Mouse (Mus musculus) retina, postnatal 1 day (tissue): Measurements from ENCODE around the gene Gm10837.
A peak's percentile ranks its signal among the peaks of the same experiment; 100 is the strongest.
"Not testable (repeated sequence)": the region's sequence is repeated elsewhere in the genome, so short reads cannot be mapped to it uniquely, and the experiment has no call there.

Source experiments
- DNase-seq: peaks from one replicate; pipeline ENCODE4 v3.0.0-alpha.2; 2012

The Gm10837 gene

DNA sequence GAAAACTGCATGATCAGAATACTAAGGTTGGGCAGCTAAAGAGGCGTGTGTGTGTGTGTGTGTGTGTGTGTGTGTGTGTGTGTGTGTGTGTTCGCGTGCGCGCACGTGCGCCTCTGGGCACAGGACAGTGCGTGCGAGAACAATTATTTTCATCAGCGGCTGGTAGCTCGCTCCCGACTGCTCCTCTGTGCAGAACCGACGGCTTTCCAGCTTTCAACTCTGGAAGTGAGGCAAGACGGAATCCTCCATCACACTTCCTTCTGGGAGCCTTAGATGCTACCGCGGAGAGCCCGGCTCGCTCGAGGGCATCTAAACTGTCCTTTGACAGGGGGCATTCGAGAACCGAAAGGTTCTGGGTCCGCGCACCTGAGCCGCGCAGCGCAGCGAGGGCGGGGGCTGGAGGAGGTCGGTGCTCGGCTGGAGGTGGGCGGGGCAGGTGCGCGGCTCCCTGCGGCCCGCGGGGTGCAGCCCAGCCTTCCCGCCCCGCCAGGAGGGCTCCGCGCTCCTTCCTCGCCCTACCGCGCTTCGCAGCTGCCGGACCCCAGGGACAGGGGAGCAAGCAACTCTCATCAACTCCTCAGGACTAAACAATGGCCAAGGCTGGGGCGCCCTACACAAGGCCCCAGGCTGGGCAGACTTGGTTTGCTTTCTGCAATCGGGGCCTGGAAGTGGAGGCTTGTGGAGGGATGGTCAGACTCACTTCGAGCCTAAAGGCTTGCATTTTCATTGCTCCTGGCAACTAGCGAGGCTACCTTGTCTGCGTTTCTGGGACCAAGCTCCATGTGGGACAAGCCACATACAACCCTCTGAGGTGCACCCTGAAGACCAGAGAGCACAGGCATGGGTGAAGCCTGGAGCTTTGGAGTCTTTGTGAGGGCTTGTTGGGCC is at the start of gene Gm10837:
TSS of gene Gm10837 (plus strand) at position 146 of the 888 bp plus-strand sequence.
- peak; percentile 68 for DNase-seq

DNA sequence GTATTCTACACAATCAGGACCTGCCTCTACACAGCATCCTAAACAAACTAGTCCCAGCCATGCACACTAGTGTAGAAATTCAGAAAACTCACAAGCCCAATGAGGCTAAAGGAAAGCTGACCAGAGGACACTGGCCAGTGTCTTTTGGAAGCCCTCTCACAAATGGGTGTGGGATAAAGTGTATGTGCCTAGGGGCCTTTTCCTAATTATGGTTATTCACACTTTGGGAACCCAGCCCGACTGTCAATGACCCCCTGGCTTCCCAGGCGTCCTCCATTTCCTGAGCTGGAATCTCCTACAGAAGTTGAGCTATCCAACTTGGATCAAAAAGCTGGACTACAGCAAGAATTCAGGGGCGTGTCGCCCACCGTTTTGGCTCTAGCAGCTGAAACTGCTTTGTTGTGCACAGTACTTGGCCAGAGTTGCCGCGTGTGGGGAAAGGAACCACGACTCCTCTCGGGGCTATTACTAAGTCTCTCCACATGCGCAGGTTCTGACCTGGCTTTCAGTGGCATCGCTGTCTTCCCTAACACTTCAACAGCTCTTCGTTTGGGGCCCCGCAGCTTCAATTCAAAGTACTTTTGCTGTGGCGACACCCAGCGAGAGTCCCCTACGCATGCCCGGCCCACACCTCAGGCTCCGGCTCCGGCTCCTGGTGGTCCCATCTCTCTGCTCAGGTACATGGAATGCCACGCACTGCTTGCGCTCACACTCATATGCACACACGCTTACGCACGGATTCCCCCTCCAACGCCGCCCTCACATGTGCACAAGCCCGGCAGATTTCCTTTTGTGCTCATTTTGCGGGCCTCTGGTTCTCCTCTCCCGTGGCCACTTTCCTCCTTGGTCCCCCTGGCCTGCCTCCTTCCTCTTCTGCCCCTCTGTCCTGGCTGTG is 40.5 kb upstream of the Gm10837 start:
- no peak for DNase-seq

DNA sequence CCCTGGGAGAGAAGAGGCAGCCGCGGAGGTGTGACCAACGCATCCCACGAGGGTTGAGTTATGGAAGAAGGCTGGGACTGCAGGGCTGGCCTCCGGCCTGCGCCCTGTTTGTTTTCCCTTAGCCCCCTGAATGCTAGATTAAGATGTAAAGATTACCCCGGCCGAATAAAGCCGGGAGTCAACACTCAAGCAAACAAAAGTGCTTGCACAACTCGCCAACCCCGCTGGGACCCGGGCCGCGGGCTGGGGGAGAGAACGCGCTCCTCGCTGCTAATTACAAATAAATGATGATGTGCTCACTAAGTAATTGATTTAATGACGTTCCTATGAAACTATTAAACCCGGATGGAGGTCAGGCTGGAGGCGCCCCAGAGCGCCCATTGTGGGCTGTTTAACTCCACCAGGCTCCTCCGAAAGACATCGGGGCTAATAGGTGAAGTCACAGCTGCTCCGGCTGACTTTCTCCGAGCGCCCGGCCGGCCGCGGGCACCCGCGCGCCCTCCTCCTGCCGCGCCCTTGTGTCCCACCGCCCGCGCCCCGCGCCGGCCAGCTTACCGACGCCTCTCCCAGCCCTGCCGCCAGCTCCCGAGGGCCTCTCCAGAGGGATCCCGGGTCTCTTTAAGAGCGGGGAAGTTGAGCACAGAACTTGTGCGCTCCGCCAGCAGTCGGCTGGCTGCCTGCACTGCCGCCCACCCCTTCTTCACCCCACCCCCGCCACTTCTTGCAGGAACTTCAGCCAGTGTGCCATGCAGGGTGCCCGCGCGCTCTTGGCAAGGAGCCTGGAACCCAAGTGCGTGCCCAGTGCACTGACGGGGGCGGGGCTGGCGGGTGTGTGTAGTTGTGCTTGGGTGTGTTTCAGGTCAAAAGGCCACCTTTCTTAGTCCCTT is 39.6 kb upstream of the Gm10837 start, which contains the start of gene Gm5089:
TSS of gene Gm5089 (minus strand) at position 620 of the 887 bp plus-strand sequence.
- peak; percentile 95 for DNase-seq

DNA sequence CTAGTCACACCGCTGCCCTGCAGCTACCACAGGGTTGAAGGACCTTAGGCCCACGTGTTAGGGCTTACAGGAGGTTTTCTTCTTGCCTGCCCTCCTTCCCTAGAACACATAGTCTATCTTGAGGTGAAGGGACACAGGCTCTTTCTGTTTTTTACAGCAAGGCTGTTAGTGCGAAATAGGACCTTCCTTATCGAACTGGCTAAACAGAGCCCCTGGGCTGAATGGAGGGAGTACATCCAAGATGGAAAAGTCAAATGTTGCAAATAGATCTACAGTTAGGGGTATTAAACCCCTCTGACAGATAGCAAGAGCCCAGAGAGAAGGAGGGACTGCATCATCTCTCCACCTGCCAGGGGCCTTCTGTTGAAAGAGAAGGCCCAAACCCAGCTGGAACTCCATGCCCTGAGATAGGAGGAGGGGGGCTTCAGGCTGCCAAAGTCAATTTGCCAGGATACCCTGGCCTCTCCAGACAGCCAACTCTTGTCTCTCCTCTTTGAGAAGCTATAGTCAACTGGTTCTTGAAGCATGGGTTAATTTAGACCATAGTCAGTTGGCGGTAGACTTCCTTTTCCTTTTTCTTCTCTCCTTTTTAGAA is 38.7 kb upstream of the Gm10837 start:
- DNase-seq: peak; percentile 40

DNA sequence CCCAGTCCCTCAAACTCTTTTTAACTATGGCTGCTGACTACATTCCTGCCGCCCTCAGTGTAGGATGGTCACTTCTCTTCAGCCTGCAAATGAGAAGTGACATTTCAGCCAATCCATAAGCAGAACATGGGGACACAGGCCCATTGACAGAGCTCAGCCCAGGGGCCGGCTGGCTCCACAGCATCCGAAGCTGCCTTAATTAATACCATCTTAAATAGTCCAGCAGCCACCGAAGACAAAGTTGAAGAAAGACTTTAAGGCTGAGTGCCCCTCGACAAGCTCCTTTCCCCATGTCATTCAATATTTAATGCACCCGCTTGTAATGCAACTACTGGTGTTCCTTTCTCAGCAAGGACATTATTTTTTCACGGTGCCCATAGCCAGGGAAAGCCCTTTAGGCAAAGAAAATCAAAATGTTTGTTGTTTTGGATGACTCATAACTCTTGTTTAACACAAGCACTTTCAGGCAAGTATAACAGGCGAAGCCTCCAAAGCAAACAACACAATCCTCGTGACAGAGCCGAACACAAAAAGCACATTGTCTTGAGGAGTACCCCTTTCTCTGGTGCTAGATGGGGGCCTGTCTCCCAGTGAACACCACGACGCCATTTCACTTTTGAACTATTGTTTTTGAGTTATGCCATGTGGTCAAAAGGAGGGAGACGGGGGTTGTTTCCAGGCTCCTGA is 37.5 kb upstream of the Gm10837 start:
- peak; percentile 84 for DNase-seq

DNA sequence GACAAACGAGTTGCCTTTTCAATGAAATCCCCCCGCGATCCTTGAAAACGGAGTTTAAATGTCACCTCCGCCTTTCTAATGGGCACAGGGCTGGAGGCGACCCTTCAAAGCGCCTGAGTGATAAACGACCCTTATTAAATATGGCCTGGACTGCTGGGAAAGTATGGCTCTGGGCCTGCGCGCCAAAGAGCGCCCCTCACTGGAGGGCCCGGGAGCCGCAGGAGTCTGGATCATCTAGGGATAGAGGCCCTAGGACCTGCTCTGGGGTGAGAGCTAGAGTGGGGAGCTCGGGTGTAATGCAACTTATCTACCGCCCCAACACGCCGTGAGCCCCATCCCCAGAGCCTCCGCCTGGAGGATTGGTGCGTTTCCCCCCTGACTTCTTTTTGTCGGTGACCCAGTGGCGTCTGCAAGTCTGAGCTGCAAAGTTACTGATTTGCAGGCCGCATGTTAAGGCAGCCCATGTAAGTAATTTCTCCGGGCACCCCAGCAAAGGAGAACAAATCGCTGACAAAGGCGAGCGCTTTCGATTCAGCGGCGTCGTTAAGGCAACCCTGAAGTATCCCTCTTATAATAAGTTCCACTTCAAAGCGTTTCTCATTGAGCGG is 36.9 kb upstream of the Gm10837 start:
- DNase-seq: peak; percentile 76

DNA sequence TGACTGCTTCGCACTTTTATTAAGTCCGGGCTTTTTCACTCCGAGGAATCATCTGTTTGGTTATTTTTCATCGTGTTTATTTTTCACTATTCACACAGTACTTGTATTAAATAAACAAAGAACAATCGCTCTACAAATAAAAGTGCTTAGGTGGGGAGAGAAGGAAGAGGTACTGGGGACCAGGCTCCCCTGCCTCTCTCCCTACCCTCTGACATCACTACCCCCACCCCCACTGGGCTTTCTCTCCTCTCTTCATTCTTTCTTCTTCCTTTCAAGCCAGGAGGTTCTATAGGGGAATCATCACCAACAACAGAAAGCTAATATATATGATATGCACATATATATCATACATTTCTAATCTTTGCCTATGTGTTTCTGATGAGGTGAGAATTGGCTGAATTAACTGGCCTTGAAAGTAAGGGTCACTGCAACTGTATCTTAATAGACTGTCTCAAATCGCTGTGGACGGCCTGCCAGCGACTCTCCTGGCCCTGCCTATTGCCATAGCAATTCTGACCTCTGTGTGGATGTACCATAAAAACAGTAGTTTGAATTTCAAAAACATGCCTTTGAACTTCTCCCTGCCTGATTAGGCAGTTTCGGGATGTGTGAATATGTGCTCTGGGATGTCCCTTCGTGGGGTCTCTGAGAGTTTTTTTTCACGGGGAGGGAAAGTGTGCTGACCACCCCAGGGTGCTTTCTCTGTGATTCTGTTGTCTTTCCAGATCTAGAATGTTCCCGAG is 36.2 kb upstream of the Gm10837 start:
- peak; percentile 41 for DNase-seq

DNA sequence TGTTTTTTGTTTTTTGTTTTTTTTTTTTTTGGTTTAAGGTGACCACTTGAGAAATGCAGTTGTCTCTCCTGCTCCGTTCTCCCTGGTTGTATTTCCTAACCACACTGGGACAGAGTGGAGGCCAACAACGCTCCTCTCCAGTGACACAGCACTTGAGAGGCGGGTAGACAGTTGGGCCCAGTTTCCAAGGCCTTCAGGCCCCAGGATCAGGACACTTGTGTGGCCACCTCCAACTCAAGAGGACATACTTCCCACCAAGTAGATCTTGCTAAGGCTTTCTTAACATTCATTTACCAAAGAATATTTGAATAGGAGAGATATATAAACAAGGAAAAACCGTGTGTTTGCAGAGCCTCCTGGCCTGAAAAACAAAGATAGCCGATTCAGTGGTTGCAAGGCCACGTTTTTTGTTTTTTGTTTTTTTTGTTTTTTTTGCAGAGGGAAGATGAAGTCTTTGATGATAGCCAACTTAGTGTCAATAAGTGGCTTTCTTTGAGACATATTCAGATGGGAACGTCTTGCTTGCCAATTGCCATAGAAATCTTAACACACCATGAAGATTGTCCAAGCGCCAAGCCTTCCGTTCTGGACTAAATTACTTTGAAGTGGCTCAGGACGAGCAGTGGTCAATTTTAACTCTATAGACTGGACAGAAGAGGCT is 35.4 kb upstream of the Gm10837 start:
- no peak for DNase-seq

DNA sequence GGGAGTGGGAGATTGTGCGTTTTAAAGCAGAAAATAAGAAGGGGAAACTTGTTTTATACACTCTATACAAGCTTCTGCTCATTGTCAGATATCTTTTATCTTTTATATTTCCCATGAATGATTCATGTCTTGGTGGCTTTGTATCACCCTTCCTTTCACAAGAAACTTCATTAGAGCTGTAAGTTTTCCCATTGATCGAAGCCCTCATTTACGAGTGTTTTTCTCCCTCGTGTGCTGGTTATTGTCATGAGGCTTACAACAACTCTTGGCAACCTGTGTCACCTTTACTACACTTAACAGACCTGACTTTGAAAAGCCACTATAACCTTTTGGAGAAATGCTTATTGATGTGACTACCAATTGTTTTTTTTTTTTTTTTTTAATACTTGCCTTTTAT is 34.8 kb upstream of the Gm10837 start:
- DNase-seq: no peak

DNA sequence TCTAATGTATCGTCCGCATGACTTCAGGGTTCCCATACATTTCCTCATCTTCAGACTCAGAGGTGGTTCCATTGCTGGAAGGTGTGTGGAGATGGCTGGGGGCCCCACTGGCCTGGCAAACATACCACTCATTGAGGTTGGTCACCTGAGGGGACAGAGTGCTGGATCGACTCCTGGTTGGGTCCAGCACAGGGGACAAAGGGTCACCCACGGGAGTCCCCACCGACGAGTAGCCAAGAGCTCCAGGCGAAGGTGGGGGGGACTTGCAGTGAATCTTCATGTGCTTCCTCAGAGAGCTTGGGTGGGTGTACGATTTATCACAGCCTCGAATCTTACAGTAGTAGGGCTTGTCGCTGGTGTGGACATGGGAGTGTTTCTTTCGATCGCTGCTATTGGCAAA is 31.1 kb upstream of the Gm10837 start:
- DNase-seq: not testable (repeated sequence)

DNA sequence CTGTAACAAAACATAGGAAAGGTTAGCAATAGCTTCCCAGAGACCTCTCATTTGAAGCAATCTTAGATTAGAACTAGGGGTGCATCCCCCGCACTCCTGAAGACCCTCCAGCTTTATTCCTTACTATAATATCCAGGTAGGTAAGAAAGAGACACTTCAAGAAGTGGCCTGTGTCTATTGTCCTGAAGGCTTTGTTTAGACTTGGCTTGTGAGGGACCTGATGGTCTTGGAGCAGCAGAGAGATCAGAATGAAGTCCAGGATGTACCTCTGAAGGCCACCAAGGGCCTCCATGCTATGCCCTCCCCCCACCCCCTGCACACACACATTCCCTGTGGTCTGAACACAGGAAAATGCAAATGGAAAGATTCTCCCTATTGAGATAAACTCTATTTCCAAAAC is 30.6 kb upstream of the Gm10837 start:
- no peak for DNase-seq

DNA sequence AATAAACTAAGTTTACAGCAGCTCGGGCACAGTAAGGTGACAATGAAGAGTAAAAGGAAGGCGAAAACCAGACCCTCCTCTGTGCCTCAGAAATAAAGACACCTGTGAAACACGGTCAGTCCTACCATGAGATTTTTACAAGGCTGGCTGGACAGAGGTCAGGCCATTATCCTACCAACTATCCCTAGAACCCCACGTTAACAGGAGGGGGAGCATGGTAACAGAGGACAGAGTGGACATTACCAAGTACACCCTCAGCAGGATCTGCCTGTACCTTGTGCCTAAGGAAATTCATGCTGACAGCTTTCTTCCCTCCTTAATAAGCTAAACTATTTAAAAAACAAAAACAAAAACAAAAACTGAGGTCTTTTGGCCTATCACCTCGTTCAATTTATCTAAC is 30.2 kb upstream of the Gm10837 start:
- DNase-seq: no peak

DNA sequence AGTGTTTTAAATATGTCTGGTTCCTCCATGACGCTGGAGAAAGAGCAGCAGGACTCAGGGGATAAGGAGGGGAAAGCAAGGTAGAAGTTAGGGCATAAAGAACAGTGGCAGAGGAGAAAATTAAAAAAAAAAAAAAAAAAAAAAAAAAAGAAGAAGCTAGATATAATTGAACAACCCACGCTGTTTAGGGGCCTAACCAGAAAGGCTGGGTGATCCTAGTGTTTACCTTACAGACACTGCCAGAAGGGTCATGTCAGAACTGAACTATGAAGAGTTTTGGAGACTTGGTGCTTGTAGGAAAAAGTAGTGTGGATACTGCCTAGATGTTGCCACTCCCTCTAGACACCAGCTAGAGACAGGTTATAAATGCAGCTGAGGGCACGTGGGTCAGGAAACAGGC is 28.9 kb upstream of the Gm10837 start:
- DNase-seq: peak; percentile 51

DNA sequence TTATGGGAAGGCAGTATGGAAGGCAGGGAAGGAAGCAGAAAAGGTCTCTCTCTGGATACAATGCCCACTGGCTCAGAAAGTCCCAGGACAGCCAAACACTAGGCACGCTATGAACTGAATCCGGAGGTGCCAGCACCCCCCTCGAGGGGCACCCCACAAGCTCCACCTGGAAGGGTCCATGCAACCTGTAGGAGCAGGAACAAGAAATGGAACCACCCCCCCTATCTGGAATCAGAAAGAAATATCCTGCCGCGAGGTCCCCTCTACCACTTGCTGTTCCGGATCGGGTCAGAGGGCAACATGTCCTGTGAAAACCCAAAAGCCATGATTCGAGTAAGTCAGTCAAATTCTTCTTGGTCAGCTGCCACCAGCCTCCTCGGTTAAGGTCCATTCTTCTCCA is 28.4 kb upstream of the Gm10837 start:
- DNase-seq: peak; percentile 24

DNA sequence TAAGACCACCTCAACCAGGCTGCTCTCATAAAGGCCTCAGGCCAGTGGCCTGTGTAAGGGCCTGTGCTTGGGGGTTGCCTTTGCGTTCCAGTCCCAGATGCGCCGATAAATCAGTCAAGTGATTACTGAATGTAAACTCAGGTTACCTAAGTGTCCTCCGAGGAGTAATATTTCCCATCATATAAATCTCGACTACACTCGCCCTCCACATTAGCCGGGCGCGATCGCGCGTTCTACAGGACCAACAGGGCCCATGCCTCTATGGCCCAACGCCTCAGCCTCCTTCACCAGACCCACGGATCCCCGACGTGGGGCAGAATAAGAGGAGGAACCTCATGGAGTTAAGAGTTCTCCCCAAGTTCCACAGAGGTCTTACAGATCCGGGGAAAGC is 27.7 kb upstream of the Gm10837 start:
- peak; percentile 35 for DNase-seq

DNA sequence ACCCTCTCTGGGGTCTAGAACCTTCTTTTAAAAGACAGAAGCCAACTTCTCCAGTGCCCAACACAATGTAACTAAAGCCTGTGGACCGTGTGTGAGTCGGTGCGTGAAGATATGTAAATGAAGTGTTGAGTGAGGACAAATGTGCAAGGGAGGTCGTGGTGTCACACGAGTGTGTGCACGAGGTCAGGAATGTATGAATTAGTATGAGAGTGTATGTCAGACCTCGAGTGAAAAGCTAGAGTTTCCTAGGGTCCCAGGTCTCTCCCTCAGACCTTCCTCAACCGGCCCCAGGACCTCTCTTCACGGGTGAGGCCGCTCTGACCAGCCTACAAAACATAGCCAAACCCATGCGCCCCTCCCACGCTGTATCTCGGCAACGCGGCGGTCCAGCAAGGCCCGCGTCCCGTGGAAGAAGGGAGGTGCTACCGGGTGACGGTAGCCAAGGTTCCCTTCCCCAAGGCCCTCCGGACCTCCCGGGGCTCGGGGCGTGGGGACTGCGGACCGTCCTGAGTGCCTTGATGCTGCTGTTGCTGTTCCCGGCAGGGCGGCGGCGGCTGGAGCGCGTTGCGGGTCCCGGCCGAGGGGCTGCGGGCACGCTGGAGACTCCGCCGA is 27.2 kb upstream of the Gm10837 start:
- peak; percentile 66 for DNase-seq

DNA sequence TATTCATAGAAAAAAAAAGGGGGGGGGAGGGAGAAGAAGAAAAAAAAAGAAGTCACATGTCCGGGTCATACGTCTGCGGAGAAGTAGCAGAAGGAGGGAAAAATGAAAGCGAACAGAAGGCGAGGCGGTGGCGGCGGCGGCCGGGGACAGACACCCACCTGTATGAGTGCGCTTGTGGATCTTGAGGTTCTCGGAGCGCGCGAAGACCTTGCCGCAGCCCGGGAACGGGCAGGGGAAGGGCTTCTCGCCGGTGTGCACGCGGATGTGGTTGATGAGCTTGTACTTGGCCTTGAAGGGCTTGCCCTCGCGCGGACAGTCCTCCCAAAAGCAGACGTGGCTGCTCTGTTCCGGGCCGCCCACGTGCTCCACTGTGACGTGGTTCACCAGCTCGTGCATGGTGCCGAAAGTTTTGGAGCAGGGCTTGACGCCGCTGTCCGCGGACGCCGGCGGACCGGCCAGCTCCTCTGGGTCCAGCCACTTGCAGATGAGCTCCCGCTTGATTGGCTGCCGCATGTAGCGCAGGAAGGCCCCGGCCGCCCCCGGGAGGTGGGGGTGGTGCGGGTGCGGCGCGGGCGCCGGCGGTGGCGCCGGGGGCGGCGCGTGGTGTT is 26.5 kb upstream of the Gm10837 start:
- DNase-seq: peak; percentile 87

DNA sequence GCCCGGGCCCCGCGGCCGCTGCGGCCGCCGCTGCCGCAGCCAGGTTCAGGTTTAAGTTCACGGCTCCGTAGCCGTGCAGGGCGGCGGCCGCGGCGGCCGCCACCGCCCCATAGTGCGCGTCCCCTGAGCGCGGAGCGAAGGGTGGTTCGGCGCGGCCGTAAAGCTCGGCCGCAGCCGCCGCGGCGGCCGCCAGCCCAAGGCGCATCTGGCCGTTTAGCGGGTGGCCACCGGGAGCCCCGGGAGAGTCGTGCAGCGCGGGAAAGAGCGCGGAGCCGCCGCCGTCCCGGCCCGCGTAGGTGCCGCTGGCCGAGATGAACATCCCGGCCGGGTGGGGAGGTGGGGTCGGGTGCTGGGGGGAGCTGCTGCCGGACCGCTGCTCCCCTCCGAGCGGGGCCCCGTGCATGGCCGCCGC is 26.0 kb upstream of the Gm10837 start:
- DNase-seq: no peak
